Mouse (Mus musculus) limb, embryonic 15.5 days (tissue): ENCODE measurements around the gene Fkrp. TPM values are rescaled to one million over a fixed set of nuclear protein-coding genes. Genes with fewer than 3 reads are reported as not detected.

Experiments used
- ATAC-seq: fragments of 200-750 bp; cut with Nextera tagmentation; 2 replicates; pipeline ENCODE4 v1.8.0; 2017; ENCODE audit warnings: low read depth, moderate TSS enrichment; ENCODE audit not compliant: insufficient number of reproducible peaks, low FRiP score, low TSS enrichment
- H3K27ac ChIP-seq: fragments of 300-500 bp; sonication (generic); 2 replicates; pipeline ENCODE4 v1.5.1; 2015; ENCODE audit warnings: moderate library complexity, mild to moderate bottlenecking, inconsistent platforms
- H3K27me3 ChIP-seq: fragments of 300-500 bp; sonication (generic); 2 replicates; pipeline ENCODE4 v1.6.1; 2015; ENCODE audit warnings: inconsistent platforms
- H3K36me3 ChIP-seq: fragments of 300-500 bp; sonication (generic); 2 replicates; pipeline ENCODE4 v1.6.1; 2015; ENCODE audit warnings: inconsistent platforms
- H3K4me1 ChIP-seq: fragments of 300-500 bp; sonication (generic); 2 replicates; pipeline ENCODE4 v1.6.1; 2015; ENCODE audit warnings: inconsistent platforms
- H3K4me2 ChIP-seq: fragments of 300-500 bp; sonication (generic); 2 replicates; pipeline ENCODE4 v1.6.1; 2015; ENCODE audit warnings: mild to moderate bottlenecking, inconsistent platforms
- H3K4me3 ChIP-seq: fragments of 300-500 bp; sonication (generic); 2 replicates; pipeline ENCODE4 v1.5.1; 2015; ENCODE audit warnings: mild to moderate bottlenecking, inconsistent platforms
- H3K9ac ChIP-seq: fragments of 300-500 bp; sonication (generic); 2 replicates; pipeline ENCODE4 v1.6.1; 2015; ENCODE audit warnings: inconsistent platforms
- H3K9me3 ChIP-seq: fragments of 300-500 bp; sonication (generic); 2 replicates; pipeline ENCODE4 v1.6.1; 2016; ENCODE audit warnings: inconsistent platforms
- WGBS: fragments of 180-500 bp; shearing (Covaris S2); methylation state at CpG from one replicate; pipeline ENCODE4 v1.1.7; 2015; 5-methylcytosine and 5-hydroxymethylcytosine counted together
- polyA plus RNA-seq: library from polyadenylated mRNA; unstranded; fragments of >200 nt; fragmentation: Nextera tagmentation; extraction: Ambion mirVana; gene quantifications from 2 replicates; pipeline ENCODE4 v1.2.1, GENCODE M21; 2015

Gene Fkrp
- polyA plus RNA-seq, 1 experiment from 2014 or later, result 27.1 TPM

- H3K4me1 ChIP-seq, result peaks cover 42% of the 10 kb centered on the region
- 34% methylated on average over 17 of the region's 17 CpGs for WGBS
- H3K36me3 ChIP-seq, result 0 out of 2 replicates have a peak, but pooled peaks cover 7% of the 10 kb centered on the region
- H3K4me2 ChIP-seq, result peak overlapping the region; percentile 99
- no peaks in the 10 kb centered on the region for H3K27me3 ChIP-seq
- peak overlapping the region; percentile 66 for H3K4me3 ChIP-seq
- H3K9me3 ChIP-seq, result no peaks in the 10 kb centered on the region
- 0 out of 2 replicates have a peak overlapping the region, but pooled peaks have one; percentile 28 for H3K9ac ChIP-seq
- ATAC-seq, result no peak
- no peak overlapping the region for H3K27ac ChIP-seq
Measured at GRCm38 (mm10) chr7:16783758-16784415, 32.6 kb downstream of the Fkrp start.

GRCm38 (mm10) chr7:16783224-16783688 lies 33.3 kb downstream of the Fkrp start:
- Histone ChIP-seq H3K27ac (no peak overlapping the region), H3K4me2 (peak overlapping the region; percentile 99), H3K4me1 (peaks cover 42% of the 10 kb centered on the region), H3K4me3 (peak overlapping the region; percentile 66), H3K9ac (0 out of 2 replicates have a peak overlapping the region, but pooled peaks have one; percentile 28), H3K27me3 (no peaks in the 10 kb centered on the region), H3K36me3 (0 out of 2 replicates have a peak, but pooled peaks cover 6% of the 10 kb centered on the region), H3K9me3 (no peaks in the 10 kb centered on the region)
- ATAC-seq, result no peak
- 26% methylated on average over 10 of the region's 10 CpGs for WGBS

- H3K4me3 ChIP-seq, result peak overlapping the region; percentile 66
- H3K4me1 ChIP-seq, result peaks cover 42% of the 10 kb centered on the region
- no peak for ATAC-seq
- WGBS, result 6% methylated on average over 11 of the region's 11 CpGs
- no peak overlapping the region for H3K27ac ChIP-seq
- H3K9me3 ChIP-seq, result no peaks in the 10 kb centered on the region
- peak overlapping the region; percentile 99 for H3K4me2 ChIP-seq
- H3K9ac ChIP-seq, result peak overlapping the region; percentile 65
- H3K27me3 ChIP-seq, result no peaks in the 10 kb centered on the region
- H3K36me3 ChIP-seq, result 0 out of 2 replicates have a peak, but pooled peaks cover 3% of the 10 kb centered on the region
Measured at GRCm38 (mm10) chr7:16782555-16783125, 33.9 kb downstream of the Fkrp start.

GRCm38 (mm10) chr7:16781816-16782554 lies 34.5 kb downstream of the Fkrp start:
- Histone ChIP-seq H3K9ac (peak overlapping the region; percentile 65), H3K4me3 (peak overlapping the region; percentile 66), H3K27ac (peak overlapping the region; percentile 63), H3K9me3 (no peaks in the 10 kb centered on the region), H3K27me3 (no peaks in the 10 kb centered on the region), H3K36me3 (0 out of 2 replicates have a peak, but pooled peaks cover 3% of the 10 kb centered on the region), H3K4me2 (peak overlapping the region; percentile 99), H3K4me1 (peaks cover 42% of the 10 kb centered on the region)
- under 1% methylated on average over 60 of the region's 60 CpGs for WGBS
- ATAC-seq, result no peak

GRCm38 (mm10) chr7:16781555-16781815 lies 35.0 kb downstream of the Fkrp start:
- peak overlapping the region; percentile 63 for H3K27ac ChIP-seq
- H3K9me3 ChIP-seq, result no peaks in the 10 kb centered on the region
- no peaks in the 10 kb centered on the region for H3K27me3 ChIP-seq
- no peaks in the 10 kb centered on the region for H3K36me3 ChIP-seq
- peak overlapping the region; percentile 66 for H3K4me3 ChIP-seq
- H3K9ac ChIP-seq, result peak overlapping the region; percentile 65
- H3K4me1 ChIP-seq, result peaks cover 42% of the 10 kb centered on the region
- H3K4me2 ChIP-seq, result peak overlapping the region; percentile 99
- 0% methylated on average over 10 of the region's 10 CpGs for WGBS
- no peak for ATAC-seq

GRCm38 (mm10) chr7:16780825-16781554 lies 35.5 kb downstream of the Fkrp start, which contains the start of gene Slc1a5:
Gene Slc1a5, plus strand, starts transcription at chr7:16781340.
- H3K9ac ChIP-seq, result peak within 1 kb of the TSS; percentile 65
- peak within 1 kb of the TSS; percentile 99 for H3K4me2 ChIP-seq
- H3K36me3 ChIP-seq, result no peaks in the 10 kb centered on the region
- H3K27me3 ChIP-seq, result no peaks in the 10 kb centered on the region
- ATAC-seq, result peak; percentile 78
- H3K4me3 ChIP-seq, result peak within 1 kb of the TSS; percentile 66
- H3K4me1 ChIP-seq, result peaks cover 42% of the 10 kb centered on the region
- H3K9me3 ChIP-seq, result no peaks in the 10 kb centered on the region
- 3% methylated on average over 34 of the region's 34 CpGs for WGBS
- H3K27ac ChIP-seq, result peak within 1 kb of the TSS; percentile 63

GRCm38 (mm10) chr7:16780076-16780475 lies 36.5 kb downstream of the Fkrp start:
- no peak overlapping the region for H3K9ac ChIP-seq
- WGBS, result 66% methylated on average over 5 of the region's 5 CpGs
- no peak overlapping the region for H3K27ac ChIP-seq
- H3K4me1 ChIP-seq, result peaks cover 42% of the 10 kb centered on the region
- H3K9me3 ChIP-seq, result no peaks in the 10 kb centered on the region
- no peak for ATAC-seq
- no peak overlapping the region for H3K4me3 ChIP-seq
- no peaks in the 10 kb centered on the region for H3K36me3 ChIP-seq
- no peaks in the 10 kb centered on the region for H3K27me3 ChIP-seq
- H3K4me2 ChIP-seq, result no peak overlapping the region

- Histone ChIP-seq H3K9me3 (no peaks in the 10 kb centered on the region), H3K4me1 (peaks cover 4% of the 10 kb centered on the region), H3K27me3 (no peaks in the 10 kb centered on the region), H3K9ac (no peak overlapping the region), H3K4me2 (no peak overlapping the region), H3K27ac (no peak overlapping the region), H3K4me3 (no peak overlapping the region), H3K36me3 (no peaks in the 10 kb centered on the region)
- ATAC-seq, result no peak
- WGBS, result 22% methylated on average over 5 of the region's 5 CpGs
Measured at GRCm38 (mm10) chr7:16775888-16776287, 40.6 kb downstream of the Fkrp start.

- peaks cover 5% of the 10 kb centered on the region for H3K4me1 ChIP-seq
- no peaks in the 10 kb centered on the region for H3K9me3 ChIP-seq
- H3K36me3 ChIP-seq, result no peaks in the 10 kb centered on the region
- no peak overlapping the region for H3K4me3 ChIP-seq
- H3K4me2 ChIP-seq, result no peak overlapping the region
- no peaks in the 10 kb centered on the region for H3K27me3 ChIP-seq
- no peak for ATAC-seq
- H3K27ac ChIP-seq, result no peak overlapping the region
- WGBS, result 46% methylated on average over 2 of the region's 2 CpGs
- H3K9ac ChIP-seq, result no peak overlapping the region
Measured at GRCm38 (mm10) chr7:16766443-16766842, 50.1 kb downstream of the Fkrp start.

GRCm38 (mm10) chr7:16763463-16764218 lies 52.9 kb downstream of the Fkrp start:
- Histone ChIP-seq H3K4me2 (no peak overlapping the region), H3K9ac (no peak overlapping the region), H3K4me1 (peaks cover 11% of the 10 kb centered on the region), H3K9me3 (no peaks in the 10 kb centered on the region), H3K4me3 (no peak overlapping the region), H3K27ac (no peak overlapping the region), H3K27me3 (no peaks in the 10 kb centered on the region), H3K36me3 (no peaks in the 10 kb centered on the region)
- 76% methylated on average over 7 of the region's 7 CpGs for WGBS
- no peak for ATAC-seq

- H3K27me3 ChIP-seq, result no peaks in the 10 kb centered on the region
- peaks cover 11% of the 10 kb centered on the region for H3K4me1 ChIP-seq
- no peak overlapping the region for H3K4me3 ChIP-seq
- ATAC-seq, result no peak
- H3K36me3 ChIP-seq, result no peaks in the 10 kb centered on the region
- no peak overlapping the region for H3K4me2 ChIP-seq
- no peak overlapping the region for H3K9ac ChIP-seq
- H3K27ac ChIP-seq, result peak overlapping the region; percentile 78
- H3K9me3 ChIP-seq, result no peaks in the 10 kb centered on the region
- 18% methylated on average over 5 of the region's 5 CpGs for WGBS
Measured at GRCm38 (mm10) chr7:16761630-16762029, 54.9 kb downstream of the Fkrp start.
